Mouse (Mus musculus) embryonic facial prominence, embryonic 12.5 days (tissue): ENCODE data around the gene Gm44502. TPM values are rescaled to one million over a fixed set of nuclear protein-coding genes. Genes with fewer than 3 reads are reported as not detected.

Experiments
- ATAC-seq: fragments of 200-750 bp; cut with Nextera tagmentation; 2 replicates; pipeline ENCODE4 v1.8.0; 2017; ENCODE audit not compliant: insufficient number of reproducible peaks, insufficient read depth, low FRiP score, low TSS enrichment
- H3K27ac ChIP-seq: fragments of 300-500 bp; sonication (generic); 2 replicates; pipeline ENCODE4 v1.5.1; 2016; ENCODE audit warnings: mild to moderate bottlenecking
- H3K27me3 ChIP-seq: fragments of 300-500 bp; sonication (generic); 2 replicates; pipeline ENCODE4 v1.6.1; 2016; ENCODE audit warnings: mild to moderate bottlenecking, moderate library complexity
- H3K36me3 ChIP-seq: fragments of 300-500 bp; sonication (generic); 2 replicates; pipeline ENCODE4 v1.6.1; 2016; ENCODE audit warnings: mild to moderate bottlenecking
- H3K4me1 ChIP-seq: fragments of 300-500 bp; sonication (generic); 2 replicates; pipeline ENCODE4 v1.6.1; 2016
- H3K4me2 ChIP-seq: fragments of 300-500 bp; sonication (generic); replicated peaks from 2 replicates; pipeline ENCODE4 v1.6.1; 2016; ENCODE audit warnings: mild to moderate bottlenecking, moderate library complexity
- H3K4me3 ChIP-seq: fragments of 300-500 bp; sonication (generic); 2 replicates; pipeline ENCODE4 v1.5.1; 2016; ENCODE audit warnings: mild to moderate bottlenecking
- H3K9ac ChIP-seq: fragments of 300-500 bp; sonication (generic); 2 replicates; pipeline ENCODE4 v1.6.1; 2016; ENCODE audit warnings: mild to moderate bottlenecking, moderate library complexity
- H3K9me3 ChIP-seq: fragments of 300-500 bp; sonication (generic); 2 replicates; pipeline ENCODE4 v1.6.1; 2016; ENCODE audit warnings: mild to moderate bottlenecking, moderate library complexity
- WGBS: fragments of 180-500 bp; shearing (Covaris S2); methylation state at CpG from one replicate; pipeline ENCODE4 v1.1.7; 2016; 5-methylcytosine and 5-hydroxymethylcytosine counted together
- polyA plus RNA-seq: library from polyadenylated mRNA; unstranded; fragments of >200 nt; fragmentation: Nextera tagmentation; extraction: Ambion mirVana; gene quantifications from 2 replicates; pipeline ENCODE4 v1.2.1, GENCODE M21; 2016

The Gm44502 gene
- polyA plus RNA-seq, 1 experiment from 2014 or later = not detected

DNA sequence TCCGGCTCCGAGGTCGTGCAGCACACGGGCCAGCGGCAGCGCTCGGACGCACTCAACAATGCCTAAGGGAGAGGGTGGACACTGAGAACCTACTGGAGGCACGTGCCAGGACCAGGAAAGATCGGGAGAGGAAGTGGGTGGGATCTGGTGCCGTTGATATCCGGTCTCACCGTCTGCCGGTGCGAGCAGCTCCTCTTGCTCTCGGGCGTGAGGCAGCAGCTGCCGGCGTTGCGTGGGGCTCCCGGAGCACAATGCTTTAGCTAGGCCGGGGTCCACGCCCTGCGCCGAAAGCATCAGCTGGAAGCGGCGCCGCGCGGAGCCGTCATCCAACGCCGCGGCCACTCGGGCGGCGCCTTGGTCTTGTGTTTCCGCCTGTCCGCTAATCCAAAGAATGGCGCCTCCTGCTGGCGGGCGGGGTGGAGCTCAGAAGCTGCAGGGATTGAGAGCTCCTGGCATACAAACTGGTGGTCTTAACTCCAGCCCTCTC, 55.7 kb downstream of the Gm44502 start, which contains the start of gene Sco2:
Sco2 (minus strand) TSS at position 85 of the 487 bp plus-strand sequence.
- H3K9me3 ChIP-seq = no peaks in the 10 kb centered on the region
- H3K27me3 ChIP-seq = peaks cover 30% of the 10 kb centered on the region
- peak within 1 kb of the TSS; percentile 65 for H3K9ac ChIP-seq
- H3K4me1 ChIP-seq = peaks cover 20% of the 10 kb centered on the region
- peaks cover 39% of the 10 kb centered on the region for H3K36me3 ChIP-seq
- peak; percentile 69 for ATAC-seq
- H3K27ac ChIP-seq = peak within 1 kb of the TSS; percentile 81
- peak within 1 kb of the TSS; percentile 69 for H3K4me2 ChIP-seq
- WGBS = under 1% methylated on average over 42 of the region's 42 CpGs
- H3K4me3 ChIP-seq = peak within 1 kb of the TSS; percentile 57

DNA sequence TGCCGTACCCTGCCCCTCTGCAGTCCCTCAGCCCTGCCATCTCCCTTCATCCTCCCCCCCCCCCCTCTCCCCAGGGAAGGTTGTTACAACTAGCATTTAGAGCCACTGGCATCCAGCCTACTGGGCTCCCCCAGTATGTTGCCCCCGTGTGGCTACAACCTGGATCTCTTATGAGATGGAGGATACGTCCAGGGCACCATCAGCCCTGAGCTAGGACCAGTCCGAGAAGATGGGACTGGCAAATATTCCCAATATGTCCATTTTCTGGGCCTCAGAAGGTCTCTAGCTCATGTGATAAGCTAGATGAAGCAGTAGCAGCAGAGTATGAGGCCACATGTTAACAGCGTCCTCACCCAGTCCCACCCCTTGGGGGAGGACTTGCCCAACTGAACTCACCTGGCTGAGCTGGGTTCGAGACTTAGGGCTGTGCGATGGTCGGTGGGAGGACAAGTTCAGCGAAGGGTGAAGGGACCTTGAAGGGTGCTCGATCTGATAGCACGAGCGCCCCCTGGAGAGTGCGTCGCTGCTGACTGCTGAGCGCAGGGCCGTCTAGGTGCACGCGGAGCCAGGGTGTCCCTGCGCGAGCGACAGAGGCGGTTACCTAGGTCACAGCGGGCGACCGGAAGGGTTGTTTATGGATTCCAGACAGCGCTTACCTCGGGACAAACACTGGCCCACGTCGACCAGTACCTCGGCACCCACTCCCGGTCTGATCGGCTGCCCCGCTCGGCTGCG, 56.3 kb downstream of the Gm44502 start:
- Histone ChIP-seq H3K4me2 (peak overlapping the region; percentile 69), H3K4me3 (peak overlapping the region; percentile 57), H3K36me3 (peaks cover 45% of the 10 kb centered on the region), H3K9ac (peak overlapping the region; percentile 65), H3K27me3 (peaks cover 24% of the 10 kb centered on the region), H3K9me3 (no peaks in the 10 kb centered on the region), H3K27ac (peak overlapping the region; percentile 81), H3K4me1 (peaks cover 14% of the 10 kb centered on the region)
- ATAC-seq = peak; percentile 70
- whole genome bisulfite sequencing = 1% methylated on average over 35 of the region's 35 CpGs

DNA sequence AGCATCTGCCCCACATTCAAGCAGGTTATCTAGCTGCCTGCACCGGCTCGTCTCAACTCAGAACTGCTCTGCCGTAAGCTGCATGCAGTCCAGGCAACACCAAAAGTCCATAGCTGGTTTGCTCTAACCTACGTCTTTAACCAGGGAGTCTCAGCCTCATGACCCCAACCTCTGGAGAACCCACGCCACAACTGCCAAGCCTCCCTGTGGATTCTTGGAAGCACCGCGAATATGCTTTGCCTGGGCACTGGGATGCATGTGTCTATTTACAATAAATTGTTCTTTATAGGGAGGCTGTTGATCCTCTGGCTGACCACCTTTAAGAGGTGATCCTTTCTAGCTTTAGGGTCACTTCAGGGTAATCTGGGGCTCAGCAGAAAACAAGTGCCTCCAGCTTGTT, 57.0 kb downstream of the Gm44502 start:
- Histone ChIP-seq H3K36me3 (peaks cover 52% of the 10 kb centered on the region), H3K4me1 (peaks cover 13% of the 10 kb centered on the region), H3K9me3 (no peaks in the 10 kb centered on the region), H3K27me3 (peaks cover 18% of the 10 kb centered on the region), H3K4me2 (peak overlapping the region; percentile 69), H3K9ac (no peak overlapping the region), H3K27ac (0 out of 2 replicates have a peak overlapping the region, but pooled peaks have one; percentile 30), H3K4me3 (peak overlapping the region; percentile 57)
- ATAC-seq = no peak
- WGBS = 85% methylated on average over 7 of the region's 7 CpGs

DNA sequence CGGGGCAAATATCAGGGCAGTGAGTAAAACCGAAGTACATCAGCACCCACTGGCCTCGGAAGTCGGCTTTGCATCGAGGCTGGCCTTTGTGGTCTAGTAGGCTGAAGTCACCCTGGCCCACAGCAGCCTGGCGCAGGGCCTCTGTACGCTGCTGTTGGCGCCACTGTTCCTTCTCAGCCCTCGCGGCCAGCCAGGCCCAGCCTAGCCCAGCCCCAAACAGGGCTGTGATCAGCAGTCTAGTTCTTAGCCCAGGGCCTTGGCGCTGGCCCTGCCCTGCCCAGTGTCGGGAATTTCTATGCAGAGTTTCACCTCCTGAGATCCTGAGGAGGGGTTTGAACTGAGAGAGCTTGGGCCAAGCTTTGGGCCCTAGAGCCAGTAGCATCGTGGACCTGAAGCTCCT, 57.4 kb downstream of the Gm44502 start:
- peaks cover 57% of the 10 kb centered on the region for H3K36me3 ChIP-seq
- H3K27me3 ChIP-seq = peaks cover 13% of the 10 kb centered on the region
- no peak overlapping the region for H3K9ac ChIP-seq
- no peak for ATAC-seq
- 89% methylated on average over 13 of the region's 13 CpGs for WGBS
- H3K4me2 ChIP-seq = no peak overlapping the region
- peaks cover 13% of the 10 kb centered on the region for H3K4me1 ChIP-seq
- H3K4me3 ChIP-seq = no peak overlapping the region
- H3K27ac ChIP-seq = no peak overlapping the region
- no peaks in the 10 kb centered on the region for H3K9me3 ChIP-seq

Other genes starting within 250 kb of the Gm44502 start
- 169 and 182 TPM in 2 replicates for gene Plxnb2, start 248.9 kb downstream of the Gm44502 start, polyA plus RNA-seq
- 30.2 and 30.3 TPM in 2 replicates for gene Dennd6b, start 233.2 kb downstream of the Gm44502 start, polyA plus RNA-seq
- gene Ppp6r2, start 218.1 kb downstream of the Gm44502 start, polyA plus RNA-seq = 38.9 and 41.9 TPM in 2 replicates
- gene Sbf1, start 114.4 kb downstream of the Gm44502 start, polyA plus RNA-seq = 60.9 and 61.6 TPM in 2 replicates
- gene Adm2, start 107.0 kb downstream of the Gm44502 start, polyA plus RNA-seq = 0.18 TPM in 1 of 2 replicates, not detected in the other
- gene Miox, start 95.3 kb downstream of the Gm44502 start, polyA plus RNA-seq = not detected in 2 replicates
- gene Lmf2, start 74.0 kb downstream of the Gm44502 start, polyA plus RNA-seq = 54.5 and 58.8 TPM in 2 replicates
- gene Ncaph2, start 74.0 kb downstream of the Gm44502 start, polyA plus RNA-seq = 171 and 177 TPM in 2 replicates
- gene Sco2, start 55.9 kb downstream of the Gm44502 start, polyA plus RNA-seq = 5.5 and 6.2 TPM in 2 replicates
- gene Tymp, start 52.7 kb downstream of the Gm44502 start, polyA plus RNA-seq = 1.2 and 1.5 TPM in 2 replicates
- 0.27 and 0.51 TPM in 2 replicates for gene Odf3b, start 50.4 kb downstream of the Gm44502 start, polyA plus RNA-seq
- gene Klhdc7b, start 44.8 kb downstream of the Gm44502 start, polyA plus RNA-seq = 0.11 TPM in 1 of 2 replicates, not detected in the other
- not detected in 2 replicates for gene Syce3, start 19.2 kb downstream of the Gm44502 start, polyA plus RNA-seq
- gene Cpt1b, start 3.8 kb downstream of the Gm44502 start, polyA plus RNA-seq = 0.39 and 0.58 TPM in 2 replicates
- gene C730034F03Rik, start 107 bp downstream of the Gm44502 start, polyA plus RNA-seq = 3.5 and 4.7 TPM in 2 replicates
- gene Chkb, start 212 bp upstream of the Gm44502 start, polyA plus RNA-seq = 60.2 and 68.7 TPM in 2 replicates
- gene Mapk8ip2, start 24.2 kb upstream of the Gm44502 start, polyA plus RNA-seq = 8.2 and 10.0 TPM in 2 replicates
- 18.0 and 18.2 TPM in 2 replicates for gene Arsa, start 47.7 kb upstream of the Gm44502 start, polyA plus RNA-seq
- gene Shank3, start 69.9 kb upstream of the Gm44502 start, polyA plus RNA-seq = 3.0 and 4.7 TPM in 2 replicates
- 0.23 and 0.41 TPM in 2 replicates for gene Acr, start 138.6 kb upstream of the Gm44502 start, polyA plus RNA-seq
- gene Rabl2, start 162.2 kb upstream of the Gm44502 start, polyA plus RNA-seq = 51.4 and 52.0 TPM in 2 replicates